Mouse (Mus musculus): Measurements from ENCODE around the gene Mapk1ip1l.

DNA sequence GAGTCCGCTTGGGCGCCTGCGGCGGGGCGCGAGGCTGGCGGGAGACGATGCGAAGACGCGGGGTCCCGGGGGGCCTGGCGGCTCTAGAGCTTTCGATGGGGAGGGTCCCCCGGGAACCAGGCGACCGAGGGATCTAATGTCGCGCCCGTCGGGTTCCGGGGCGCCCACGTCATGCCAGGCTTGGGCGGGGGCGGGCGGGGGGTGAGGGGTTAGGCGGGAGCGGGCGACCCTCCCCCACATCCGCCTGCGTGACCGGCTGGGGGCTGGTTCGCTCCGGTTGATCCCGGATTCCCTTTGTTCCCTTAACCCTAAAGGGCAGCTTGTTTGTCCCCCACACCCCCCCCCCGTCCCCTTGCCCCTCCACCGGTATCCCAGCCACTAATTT lies 334 bp downstream of the Mapk1ip1l start:
- TF ChIP-seq CTCF (IDR thresholded peaks at IDR 0.05; ENCODE audit: borderline replicate concordance, insufficient read depth, low read depth, low read length) (no peak), POLR2A (IDR thresholded peaks at IDR 0.05; ENCODE audit: borderline replicate concordance, insufficient read depth, low read length) (no peak)
